Mouse (Mus musculus) thymus, adult 2 months (tissue): ENCODE measurements around the gene Carns1.

ENCODE experiments used
- CTCF ChIP-seq: fragments of 200-500 bp; IDR thresholded peaks from 2 replicates; pipeline ENCODE4 v1.5.1; 2012; ENCODE audit warnings: mild to moderate bottlenecking, control low read depth, low read length, moderate library complexity, borderline replicate concordance; ENCODE audit not compliant: control insufficient read depth, poor library complexity, insufficient read depth; ENCODE audit errors: extremely low read depth
- POLR2A ChIP-seq: fragments of 200-500 bp; IDR thresholded peaks from 2 replicates; pipeline ENCODE4 v1.6.1; 2012; ENCODE audit warnings: mild to moderate bottlenecking, low read length, control low read depth, moderate library complexity; ENCODE audit not compliant: control insufficient read depth, poor library complexity, insufficient read depth; ENCODE audit errors: extremely low read depth

- no peak for TF ChIP-seq POLR2A
- no peak for TF ChIP-seq CTCF
These were observed 5.1 kb upstream of the Carns1 start for GRCm38 (mm10) chr19:4180411-4180810.
